Mouse (Mus musculus) skeletal muscle tissue, adult 2 months (tissue): ENCODE measurements around the gene Pid1.

Source experiments
- DNase-seq: peaks from one replicate; pipeline ENCODE4 v3.0.0-alpha.2; 2012; ENCODE audit warnings: low read depth, low spot score

Gene Pid1

DNA sequence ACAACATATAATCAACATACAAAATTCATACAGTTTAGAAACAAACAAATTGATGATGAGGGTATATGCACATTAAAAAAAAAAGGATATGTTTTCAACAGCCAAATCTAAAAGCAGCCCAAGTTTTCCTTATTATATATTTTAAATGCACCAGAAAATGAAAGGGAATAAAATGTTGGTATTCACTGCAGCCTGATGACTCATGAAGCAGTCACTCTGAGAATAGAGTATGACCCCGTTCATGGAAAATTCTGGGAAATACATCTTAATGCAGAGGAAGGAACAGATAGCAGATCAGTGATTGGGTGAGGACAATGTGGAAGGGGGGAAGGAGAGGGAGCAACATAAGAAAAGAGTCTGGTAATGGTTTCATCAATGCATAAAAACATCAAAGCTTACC, 186.3 kb downstream of the Pid1 start:
- no peak for DNase-seq

GRCm38 (mm10) chr1:84177033-84177432, 186.9 kb downstream of the Pid1 start:
- DNase-seq, result no peak

DNA sequence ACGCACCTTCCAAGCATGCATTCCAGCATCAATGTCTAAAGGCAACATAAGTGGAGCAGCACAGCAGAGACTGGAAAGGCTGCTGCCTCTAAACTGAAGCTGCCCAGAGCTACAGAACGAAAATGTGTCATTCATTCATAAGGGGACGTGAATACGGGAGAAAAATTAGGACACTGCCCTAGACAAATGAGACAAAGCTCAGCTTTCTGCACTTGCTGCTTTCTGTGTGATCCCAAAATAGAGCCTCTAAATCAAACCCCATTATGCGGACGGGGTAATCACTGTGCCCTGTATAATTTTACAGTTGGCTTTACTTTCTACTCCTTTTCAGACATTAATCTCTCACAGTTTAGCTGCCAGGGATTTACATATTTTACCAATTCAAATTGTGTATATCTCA, 191.0 kb downstream of the Pid1 start:
- no peak for DNase-seq

DNA sequence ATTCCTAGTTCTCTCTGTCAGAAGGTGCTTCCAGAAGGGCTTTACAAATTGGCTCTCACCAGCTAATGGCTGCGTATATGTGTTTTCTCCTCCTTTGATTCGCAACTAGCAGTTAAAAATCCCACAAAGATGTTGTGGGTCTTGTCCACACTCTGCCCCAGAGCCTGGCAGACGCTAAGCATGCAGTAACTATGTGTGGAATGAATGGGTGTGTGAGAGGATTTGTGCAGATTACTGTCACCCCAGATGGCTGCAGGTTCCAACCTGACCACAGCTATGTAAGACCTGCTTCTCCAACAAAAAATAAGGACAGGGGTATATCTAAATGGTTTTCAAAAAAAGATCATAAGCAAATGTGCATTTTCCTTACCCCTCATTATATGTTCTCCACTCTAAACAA, 206.2 kb downstream of the Pid1 start:
- DNase-seq, result no peak

DNA sequence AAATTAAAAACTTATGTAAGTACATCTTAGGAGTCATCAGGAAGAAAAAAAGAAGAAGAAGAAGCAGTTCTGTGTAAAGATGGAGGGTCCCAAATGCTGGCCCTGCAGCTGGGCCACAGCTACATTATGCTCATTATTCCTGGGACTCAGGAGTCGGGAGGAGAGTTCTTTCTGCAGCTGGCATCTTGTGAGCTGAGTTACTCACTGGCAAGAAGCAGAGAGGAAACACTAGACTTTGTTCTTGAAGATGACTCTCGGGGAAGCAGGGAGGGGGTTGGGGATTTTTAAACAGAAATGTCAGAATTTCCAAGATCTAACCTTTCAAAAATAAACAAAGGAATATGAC, 208.4 kb downstream of the Pid1 start:
- no peak for DNase-seq

- no peak for DNase-seq
These were observed 209.0 kb downstream of the Pid1 start for GRCm38 (mm10) chr1:84154725-84155584.

- DNase-seq, result peak; percentile 18
These were observed 210.0 kb downstream of the Pid1 start for GRCm38 (mm10) chr1:84153943-84154342.

DNA sequence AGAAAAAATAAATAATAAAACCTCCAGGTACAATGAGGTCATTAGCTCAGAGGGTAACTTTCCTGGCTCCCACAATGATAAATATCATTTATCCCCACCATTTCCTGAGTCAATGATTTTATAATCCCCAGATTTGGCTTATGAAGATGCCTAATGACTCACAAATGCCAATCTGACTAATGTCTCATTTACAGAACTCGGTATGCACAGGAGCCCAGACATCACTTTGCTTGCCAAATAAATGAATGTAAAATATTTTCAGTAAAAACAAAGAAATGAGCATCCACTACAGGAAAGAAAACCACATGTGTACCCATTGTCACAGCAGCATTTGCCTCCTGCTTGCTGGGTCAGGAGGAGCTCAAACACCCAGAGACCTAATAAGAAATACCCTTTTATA, 222.4 kb downstream of the Pid1 start:
- DNase-seq, result no peak

DNA sequence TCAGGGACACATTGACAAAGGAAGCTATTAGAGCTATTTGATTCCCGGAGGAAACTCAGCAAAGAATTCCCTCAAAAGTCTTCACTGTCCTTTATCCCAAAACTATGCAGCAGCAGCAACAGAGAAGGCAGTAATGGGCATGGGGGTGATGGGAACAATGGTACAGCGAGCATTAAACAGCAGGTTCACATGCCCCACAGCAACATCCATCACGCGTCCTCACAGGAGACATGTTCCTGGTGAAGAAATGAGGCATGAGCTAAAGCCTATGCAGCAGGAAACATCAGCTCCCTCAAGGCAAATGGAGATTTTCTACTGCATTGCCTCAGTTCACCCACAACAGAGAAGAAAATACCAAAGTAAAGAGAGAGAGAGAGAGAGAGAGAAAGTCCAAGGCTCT, 231.5 kb downstream of the Pid1 start:
- DNase-seq, result no peak

DNA sequence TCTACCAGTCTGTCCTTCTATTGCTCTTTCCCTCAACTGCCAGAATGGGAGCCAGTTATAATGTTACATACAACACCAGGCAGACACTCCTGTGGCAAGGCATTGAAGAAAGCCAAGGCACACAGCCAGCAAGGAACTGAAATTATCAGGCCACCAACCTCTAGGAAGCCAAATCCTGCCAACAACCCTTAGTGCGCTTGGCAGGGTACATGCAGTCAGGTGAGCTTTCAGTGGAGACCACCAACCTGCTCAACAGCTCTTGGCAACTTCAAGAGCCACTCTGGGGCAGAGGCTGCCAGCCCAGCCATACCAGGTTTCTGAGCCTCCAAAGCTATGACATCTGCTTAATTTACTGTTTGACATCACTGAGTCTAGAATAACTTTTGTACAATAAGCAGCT, 232.2 kb downstream of the Pid1 start:
- no peak for DNase-seq

- no peak for DNase-seq
These were observed 235.5 kb downstream of the Pid1 start for GRCm38 (mm10) chr1:84128510-84128909.

DNA sequence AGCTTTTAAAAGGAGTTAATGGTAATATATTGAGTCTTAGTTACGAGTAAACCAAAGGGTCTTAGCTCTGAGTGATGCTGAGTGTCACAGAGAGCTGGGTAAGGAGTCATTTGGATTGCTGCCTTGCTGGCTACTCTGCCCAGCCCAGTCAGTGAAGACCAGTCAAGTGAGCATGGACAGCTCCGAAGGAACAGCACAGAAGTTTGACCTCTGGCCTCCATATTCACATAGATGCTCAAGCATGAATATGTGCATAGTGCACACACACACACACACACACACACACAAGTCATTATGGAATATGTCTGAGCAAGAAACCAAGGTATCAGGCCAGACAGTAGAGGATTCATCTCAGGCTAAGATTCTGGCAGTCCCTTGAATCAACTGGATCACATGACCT, 244.7 kb downstream of the Pid1 start:
- no peak for DNase-seq

DNA sequence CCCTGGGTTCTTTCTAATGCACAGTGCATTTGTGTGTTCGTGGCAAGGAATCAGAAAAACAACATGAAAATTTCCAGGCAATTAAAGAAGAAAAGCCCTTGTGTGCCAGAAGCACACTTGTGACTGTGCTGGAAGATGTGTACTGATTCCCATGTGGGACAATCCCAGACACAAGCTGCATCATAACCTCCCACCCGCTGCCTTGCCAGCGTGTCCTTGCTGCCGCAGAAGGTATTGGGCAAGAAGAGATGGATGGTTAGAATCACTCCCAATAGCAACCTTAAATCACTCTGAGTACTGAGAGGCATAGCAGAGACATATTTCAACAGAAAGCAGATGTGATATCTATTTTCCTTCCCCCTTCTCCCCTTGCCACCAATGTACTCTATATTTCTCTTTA, 257.2 kb downstream of the Pid1 start:
- peak; percentile 44 for DNase-seq

- no peak for DNase-seq
These were observed 261.9 kb downstream of the Pid1 start for GRCm38 (mm10) chr1:84102052-84102451.

- peak; percentile 16 for DNase-seq
These were observed 266.6 kb downstream of the Pid1 start for GRCm38 (mm10) chr1:84097398-84097797.

DNA sequence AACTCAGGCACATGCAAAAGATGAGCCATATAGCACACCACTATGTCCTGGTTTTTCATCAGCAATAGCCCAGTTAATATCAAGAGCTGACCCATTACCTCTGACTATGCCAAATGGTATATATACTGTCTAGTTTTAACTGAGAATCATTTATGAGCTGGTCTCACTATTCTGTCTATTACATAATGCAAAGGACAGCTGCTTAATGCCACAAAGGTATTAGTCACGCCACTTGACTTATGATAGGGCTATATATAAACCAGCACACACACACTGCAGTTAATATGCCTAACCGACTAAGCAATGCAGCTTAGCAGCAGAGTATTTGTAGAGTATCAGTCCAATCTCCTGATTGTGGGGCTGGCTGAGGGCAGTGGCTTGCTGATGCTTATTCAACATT, 270.7 kb downstream of the Pid1 start:
- no peak for DNase-seq

DNA sequence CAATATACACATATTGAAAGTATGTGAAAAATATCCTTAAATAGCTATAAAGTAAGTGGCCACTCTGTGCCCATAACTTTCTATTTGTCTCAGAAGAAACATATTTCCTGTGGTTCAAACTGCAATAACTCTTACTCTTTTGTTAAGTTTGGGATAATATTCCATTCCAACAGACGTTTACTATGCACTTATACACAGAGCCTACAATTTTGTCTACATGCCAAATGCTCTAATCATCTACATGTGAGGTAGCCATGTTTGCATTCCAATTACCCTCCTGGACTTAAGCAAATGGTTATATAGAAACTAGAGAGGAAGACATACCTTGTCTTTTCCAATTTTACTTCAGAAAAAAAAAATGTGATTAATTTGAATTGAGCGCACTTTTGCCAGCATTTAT, 274.3 kb downstream of the Pid1 start:
- DNase-seq, result no peak

- DNase-seq, result no peak
These were observed 276.0 kb downstream of the Pid1 start for GRCm38 (mm10) chr1:84087957-84088356.

DNA sequence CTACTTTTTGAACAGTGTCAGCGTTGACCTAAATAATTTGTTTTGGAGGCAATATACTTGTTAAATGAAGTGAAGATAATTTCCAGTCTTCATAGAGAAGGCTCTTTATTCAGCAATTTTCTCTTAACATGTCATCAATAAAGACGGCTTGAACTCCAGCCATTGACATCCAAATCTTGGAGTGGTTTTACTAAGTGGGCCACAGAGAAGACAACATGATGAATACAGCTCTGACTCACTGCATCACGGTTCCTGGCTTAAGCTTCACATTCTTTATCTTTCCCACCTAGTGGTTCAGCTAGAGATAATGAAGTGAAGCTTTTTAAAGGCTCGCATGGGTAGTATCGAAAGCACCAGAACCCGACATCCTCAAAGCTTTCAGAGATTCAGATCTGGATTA, 276.7 kb downstream of the Pid1 start:
- no peak for DNase-seq

GRCm38 (mm10) chr1:84086486-84086885, 277.5 kb downstream of the Pid1 start:
- DNase-seq, result no peak

DNA sequence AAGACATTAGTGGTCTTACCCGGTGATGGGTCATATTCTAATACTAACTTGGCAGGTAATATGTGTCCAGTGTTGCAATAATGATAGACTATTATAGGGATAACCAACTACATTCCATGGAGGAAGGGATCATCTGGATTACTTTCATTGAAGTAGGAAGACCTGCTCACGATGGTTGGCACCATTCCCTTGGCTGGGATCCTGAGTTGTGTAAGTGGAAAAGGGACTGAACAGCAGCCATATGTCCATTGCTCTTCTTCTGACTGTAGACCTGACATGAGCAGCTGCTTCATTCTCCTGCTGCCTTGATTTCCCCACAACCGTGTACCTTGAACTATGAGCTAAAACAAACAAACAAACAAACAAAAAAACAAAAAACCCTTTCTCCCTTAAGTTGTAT, 278.6 kb downstream of the Pid1 start:
- no peak for DNase-seq

DNA sequence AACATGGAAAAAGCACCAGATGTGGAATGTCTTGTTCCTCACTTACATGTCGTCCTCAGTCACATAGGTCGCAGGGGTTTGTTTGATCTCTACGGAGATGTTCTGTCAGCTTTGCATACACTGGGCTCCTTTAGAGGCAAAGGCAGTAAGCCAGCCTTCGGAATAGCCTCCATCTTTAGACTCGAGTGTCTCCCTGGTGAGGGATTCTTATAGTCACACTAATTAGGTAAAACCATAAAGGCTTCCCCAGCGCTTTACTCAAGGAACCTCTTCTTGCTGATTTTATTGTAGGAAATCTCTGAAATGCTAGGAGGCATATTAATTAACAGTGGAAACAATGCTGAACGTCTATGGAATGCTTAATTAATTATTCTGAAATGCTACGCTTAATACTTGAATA, 284.4 kb downstream of the Pid1 start:
- no peak for DNase-seq

DNA sequence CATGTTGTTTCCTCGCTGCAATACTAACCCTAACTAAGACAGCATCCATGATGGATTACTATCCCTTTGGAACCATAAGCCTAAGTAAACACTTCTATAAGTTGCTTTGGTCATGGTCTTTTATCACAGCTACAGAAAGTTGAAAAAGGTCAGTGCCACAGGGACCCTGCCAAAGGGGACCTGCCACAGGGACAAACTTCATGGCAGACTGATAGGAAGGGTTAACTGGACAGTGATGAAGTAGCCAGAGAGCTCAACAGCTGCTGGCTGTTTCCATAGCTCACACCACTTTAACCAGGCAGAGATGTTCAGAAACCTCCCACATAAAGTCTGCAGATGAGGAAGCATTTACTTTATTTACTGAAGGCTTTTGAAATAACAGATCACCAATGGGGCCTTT, 287.0 kb downstream of the Pid1 start:
- DNase-seq, result no peak
